Comparison of ENCODE assay signal across 9 mouse cellular contexts in genomic region chr15:83607115-83607802, GRCm38 (mm10). TPM values are rescaled to one million over a fixed set of nuclear protein-coding genes. Genes with fewer than 3 reads are reported as not detected.
DNase-seq lines count a peak whose midpoint lies in the region; ATAC-seq and TF ChIP-seq lines count a peak whose summit lies in the region.
"Had no signal": no experiment of that assay in that cellular context is flagged by ENCODE, and none has a peak within 500 bp of the region (broad histone marks: within the 10 kb centered on the region; RNA-seq: fewer than 3 reads in every experiment).

No protein-coding gene starts in this region.

- peak; percentile 82 for TF ChIP-seq CTCF in brain, embryonic 14.5 days (IDR thresholded peaks at IDR 0.05; ENCODE audit: borderline replicate concordance, extremely low read depth, insufficient read depth, insufficient read length)
- peak; percentile 95 for TF ChIP-seq CTCF in intestine, postnatal 0 days (IDR thresholded peaks at IDR 0.05; ENCODE audit: low read depth)
- peak; percentile 93 for TF ChIP-seq CTCF in liver, adult 2 months (IDR thresholded peaks at IDR 0.05; ENCODE audit: low read depth, low read length)
- peak; percentile 93 for TF ChIP-seq CTCF in stomach, postnatal 0 days (IDR thresholded peaks at IDR 0.05; ENCODE audit: low read depth)

- TF ChIP-seq EP300 in stomach, postnatal 0 days (optimal IDR thresholded peaks at IDR 0.05), result no peak

- DNase-seq in kidney, adult 18-20 months, result peak; percentile 68
- peak; percentile 67 for DNase-seq in brain, embryonic 14.5 days (ENCODE audit: low read depth)
- peak; percentile 62 for DNase-seq in forelimb bud, embryonic 11.5 days (ENCODE audit: low read depth, low spot score)
- DNase-seq in liver, adult 2 months (ENCODE audit: extremely low read depth, low read depth, low spot score), result peak; percentile 59
- DNase-seq in neural tube, embryonic 11.5 days (ENCODE audit: low spot score), result peak; percentile 69
- peak; percentile 79 for DNase-seq in stomach, postnatal 0 days (ENCODE audit: low spot score)

- no peaks in the 10 kb centered on the region for H3K27me3 ChIP-seq in kidney, embryonic 16.5 days (ENCODE audit: insufficient read depth, low read length)
- no peaks in the 10 kb centered on the region for H3K27me3 ChIP-seq in intestine, postnatal 0 days (replicated peaks; ENCODE audit: control insufficient read depth, insufficient read depth, low read length)
- no peaks in the 10 kb centered on the region for H3K27me3 ChIP-seq in liver, adult 2 months (ENCODE audit: control insufficient read depth, insufficient read depth, low read length)
- no peaks in the 10 kb centered on the region for H3K27me3 ChIP-seq in neural tube, embryonic 11.5 days (ENCODE audit: control insufficient read depth, insufficient read depth, low read length)
- no peaks in the 10 kb centered on the region for H3K27me3 ChIP-seq in stomach, postnatal 0 days (ENCODE audit: control insufficient read depth, insufficient read depth, low read length)
- H3K27me3 ChIP-seq: embryonic facial prominence, embryonic 13.5 days had no signal

- no peak overlapping the region for H3K27ac ChIP-seq in kidney, embryonic 16.5 days (ENCODE audit: low read length)
- H3K27ac ChIP-seq in intestine, postnatal 0 days (ENCODE audit: low read depth, low read length), result no peak overlapping the region
- H3K27ac ChIP-seq in liver, adult 2 months (replicated peaks; ENCODE audit: insufficient read depth, low read depth, low read length), result no peak overlapping the region
- H3K27ac ChIP-seq in neural tube, embryonic 11.5 days (ENCODE audit: low read depth, low read length), result no peak overlapping the region
- H3K27ac ChIP-seq in stomach, postnatal 0 days (replicated peaks), result no peak overlapping the region
- H3K27ac ChIP-seq: embryonic facial prominence, embryonic 13.5 days had no signal

- no peaks in the 10 kb centered on the region for H3K36me3 ChIP-seq in kidney, embryonic 16.5 days (ENCODE audit: insufficient read depth, low read length)
- H3K36me3 ChIP-seq in intestine, postnatal 0 days (ENCODE audit: control insufficient read depth, insufficient read depth), result no peaks in the 10 kb centered on the region
- H3K36me3 ChIP-seq in liver, adult 2 months (ENCODE audit: control insufficient read depth, insufficient read depth, low read length), result no peaks in the 10 kb centered on the region
- H3K36me3 ChIP-seq in neural tube, embryonic 11.5 days (ENCODE audit: control insufficient read depth, insufficient read depth, low read length), result peaks cover 2% of the 10 kb centered on the region; the same call in 1 of the 2 replicates
- no peaks in the 10 kb centered on the region for H3K36me3 ChIP-seq in stomach, postnatal 0 days (ENCODE audit: control insufficient read depth, insufficient read depth, low read length)

- WGBS in kidney, embryonic 16.5 days, result 45% methylated on average over 15 of the region's 15 CpGs
- WGBS in intestine, postnatal 0 days, result 44% methylated on average over 15 of the region's 15 CpGs
- 46% methylated on average over 15 of the region's 15 CpGs for WGBS in liver, adult 2 months
- 47% methylated on average over 15 of the region's 15 CpGs for WGBS in neural tube, embryonic 11.5 days
- WGBS in stomach, postnatal 0 days, result 48% methylated on average over 15 of the region's 15 CpGs

- H3K4me1 ChIP-seq in kidney, embryonic 16.5 days (ENCODE audit: insufficient read depth, low read length), result 0 out of 2 replicates have a peak, but pooled peaks cover 4% of the 10 kb centered on the region
- H3K4me1 ChIP-seq in intestine, postnatal 0 days (replicated peaks; ENCODE audit: control insufficient read depth, insufficient read depth, low read length), result no peaks in the 10 kb centered on the region
- H3K4me1 ChIP-seq in liver, adult 2 months (ENCODE audit: control insufficient read depth, insufficient read depth, low read length), result no peaks in the 10 kb centered on the region
- H3K4me1 ChIP-seq in neural tube, embryonic 11.5 days (ENCODE audit: control insufficient read depth, insufficient read depth, low read length), result no peaks in the 10 kb centered on the region
- H3K4me1 ChIP-seq in stomach, postnatal 0 days (replicated peaks; ENCODE audit: control insufficient read depth, insufficient read depth), result no peaks in the 10 kb centered on the region

- no peak overlapping the region for H3K4me3 ChIP-seq in kidney, embryonic 16.5 days (ENCODE audit: low read length)
- no peak overlapping the region for H3K4me3 ChIP-seq in intestine, postnatal 0 days (ENCODE audit: low read depth, low read length)
- no peak overlapping the region for H3K4me3 ChIP-seq in liver, adult 2 months (ENCODE audit: insufficient read depth, low read depth, low read length)
- H3K4me3 ChIP-seq in neural tube, embryonic 11.5 days (ENCODE audit: low read depth, low read length), result no peak overlapping the region
- no peak overlapping the region for H3K4me3 ChIP-seq in stomach, postnatal 0 days (ENCODE audit: low read depth, low read length)
- H3K4me3 ChIP-seq: embryonic facial prominence, embryonic 13.5 days had no signal

- H3K79me2 ChIP-seq in liver, adult 2 months (ENCODE audit: control insufficient read depth, insufficient read depth, low read length), result no peaks in the 10 kb centered on the region

- no peak for TF ChIP-seq POLR2A in brain, embryonic 14.5 days (IDR thresholded peaks at IDR 0.05; ENCODE audit: borderline replicate concordance, extremely low read depth, insufficient read depth, insufficient read length, poor library complexity, severe bottlenecking)
- TF ChIP-seq POLR2A in liver, adult 2 months (IDR thresholded peaks at IDR 0.05; ENCODE audit: extremely low read depth, insufficient read depth, low read length), result no peak

- H3K4me2 ChIP-seq in kidney, embryonic 16.5 days (replicated peaks; ENCODE audit: low read depth, low read length), result no peak overlapping the region
- H3K4me2 ChIP-seq in intestine, postnatal 0 days (replicated peaks; ENCODE audit: low read depth), result no peak overlapping the region
- H3K4me2 ChIP-seq in neural tube, embryonic 11.5 days (ENCODE audit: low read depth), result no peak overlapping the region
- no peak overlapping the region for H3K4me2 ChIP-seq in stomach, postnatal 0 days (replicated peaks; ENCODE audit: low read depth)
- H3K4me2 ChIP-seq: embryonic facial prominence, embryonic 13.5 days had no signal

- no peaks in the 10 kb centered on the region for H3K9me3 ChIP-seq in kidney, embryonic 16.5 days (ENCODE audit: low read length)
- H3K9me3 ChIP-seq in intestine, postnatal 0 days (ENCODE audit: control insufficient read depth), result no peaks in the 10 kb centered on the region
- no peaks in the 10 kb centered on the region for H3K9me3 ChIP-seq in neural tube, embryonic 11.5 days (ENCODE audit: control insufficient read depth, low read length)
- no peaks in the 10 kb centered on the region for H3K9me3 ChIP-seq in stomach, postnatal 0 days (ENCODE audit: control insufficient read depth, low read length)
- H3K9me3 ChIP-seq: embryonic facial prominence, embryonic 13.5 days had no signal

- ATAC-seq in kidney, embryonic 16.5 days (ENCODE audit: low FRiP score, low TSS enrichment), result no peak; the same call in 1 of the 2 replicates
- no peak for ATAC-seq in intestine, postnatal 0 days
- no peak for ATAC-seq in neural tube, embryonic 11.5 days (ENCODE audit: insufficient read depth, low FRiP score, low TSS enrichment)
- ATAC-seq in stomach, postnatal 0 days (ENCODE audit: low FRiP score, low TSS enrichment), result peak; percentile 70

- H3K9ac ChIP-seq in kidney, embryonic 16.5 days (replicated peaks; ENCODE audit: low read length), result no peak overlapping the region
- H3K9ac ChIP-seq in intestine, postnatal 0 days (ENCODE audit: low read depth, low read length), result no peak overlapping the region
- no peak overlapping the region for H3K9ac ChIP-seq in liver, adult 2 months (ENCODE audit: low read depth, low read length)
- no peak overlapping the region for H3K9ac ChIP-seq in neural tube, embryonic 11.5 days (ENCODE audit: low read length)
- no peak overlapping the region for H3K9ac ChIP-seq in stomach, postnatal 0 days (ENCODE audit: low read length)
- H3K9ac ChIP-seq: embryonic facial prominence, embryonic 13.5 days had no signal

RNA-seq across cellular contexts. Expression of gene Ttll12, which starts 12.3 kb away (rescaled TPM):
- 38.9 and 40.8 TPM in 2 replicates for polyA plus RNA-seq in kidney, embryonic 16.5 days (2015; fragmentation: Nextera tagmentation; extraction: Ambion mirVana)
- polyA plus RNA-seq in brain, embryonic 14.5 days (2012; rRNA removed), result 49.8 and 56.6 TPM in 2 replicates
- polyA plus RNA-seq in intestine, postnatal 0 days (2015; fragmentation: Nextera tagmentation; extraction: Ambion mirVana), result 14.1 and 14.7 TPM in 2 replicates
- total RNA-seq in liver, adult 2 months (2014; rRNA removed), result 4.9 and 6.5 TPM in 2 replicates
- 11.2 and 11.8 TPM in 2 replicates for polyA plus RNA-seq in liver, adult 2 months (2012; rRNA removed)
- 48.0 and 50.9 TPM in 2 replicates for polyA plus RNA-seq in neural tube, embryonic 11.5 days (2014; fragmentation: Nextera tagmentation; extraction: Ambion mirVana)
- polyA plus RNA-seq in stomach, postnatal 0 days (2015; fragmentation: Nextera tagmentation; extraction: Ambion mirVana), result 17.3 and 17.6 TPM in 2 replicates

RNA-seq across cellular contexts. Expression of gene Mcat, which starts 43.7 kb away (rescaled TPM):
- polyA plus RNA-seq in kidney, embryonic 16.5 days (2015; fragmentation: Nextera tagmentation; extraction: Ambion mirVana), result 38.6 and 39.0 TPM in 2 replicates
- 32.8 and 38.7 TPM in 2 replicates for polyA plus RNA-seq in brain, embryonic 14.5 days (2012; rRNA removed)
- 15.9 and 16.8 TPM in 2 replicates for polyA plus RNA-seq in intestine, postnatal 0 days (2015; fragmentation: Nextera tagmentation; extraction: Ambion mirVana)
- 25.9 and 27.9 TPM in 2 replicates for total RNA-seq in liver, adult 2 months (2014; rRNA removed)
- polyA plus RNA-seq in liver, adult 2 months (2012; rRNA removed), result 29.3 and 30.7 TPM in 2 replicates
- 41.2 and 43.8 TPM in 2 replicates for polyA plus RNA-seq in neural tube, embryonic 11.5 days (2014; fragmentation: Nextera tagmentation; extraction: Ambion mirVana)
- 24.9 and 25.5 TPM in 2 replicates for polyA plus RNA-seq in stomach, postnatal 0 days (2015; fragmentation: Nextera tagmentation; extraction: Ambion mirVana)

RNA-seq across cellular contexts. Expression of gene Tspo, which starts 43.9 kb away (rescaled TPM):
- 84.4 and 107 TPM in 2 replicates for polyA plus RNA-seq in kidney, embryonic 16.5 days (2015; fragmentation: Nextera tagmentation; extraction: Ambion mirVana)
- 7.1 and 9.9 TPM in 2 replicates for polyA plus RNA-seq in brain, embryonic 14.5 days (2012; rRNA removed)
- 105 and 118 TPM in 2 replicates for polyA plus RNA-seq in intestine, postnatal 0 days (2015; fragmentation: Nextera tagmentation; extraction: Ambion mirVana)
- total RNA-seq in liver, adult 2 months (2014; rRNA removed), result 99.9 and 123 TPM in 2 replicates
- polyA plus RNA-seq in liver, adult 2 months (2012; rRNA removed), result 206 and 283 TPM in 2 replicates
- polyA plus RNA-seq in neural tube, embryonic 11.5 days (2014; fragmentation: Nextera tagmentation; extraction: Ambion mirVana), result 21.0 and 26.0 TPM in 2 replicates
- 277 and 284 TPM in 2 replicates for polyA plus RNA-seq in stomach, postnatal 0 days (2015; fragmentation: Nextera tagmentation; extraction: Ambion mirVana)
